Mouse (Mus musculus) hindbrain, embryonic 14.5 days (tissue): ENCODE results near the gene Cp. TPM values are rescaled to one million over a fixed set of nuclear protein-coding genes. Genes with fewer than 3 reads are reported as not detected.
"Not testable (repeated sequence)": the region's sequence is repeated elsewhere in the genome, so short reads cannot be mapped to it uniquely, and the experiment has no call there.

Source experiments
- ATAC-seq: fragments of 200-750 bp; cut with Nextera tagmentation; 2 replicates; pipeline ENCODE4 v1.8.0; 2017; ENCODE audit warnings: moderate number of reproducible peaks, mild to moderate bottlenecking, moderate TSS enrichment, moderate library complexity; ENCODE audit not compliant: low FRiP score
- DNase-seq: peaks from one replicate; pipeline ENCODE4 v3.0.0-alpha.2; 2015; ENCODE audit warnings: low spot score
- H3K27ac ChIP-seq: fragments of 300-500 bp; sonication (generic); 2 replicates; pipeline ENCODE4 v1.5.1; 2014; ENCODE audit warnings: mild to moderate bottlenecking, moderate library complexity
- H3K27me3 ChIP-seq: fragments of 300-500 bp; sonication (generic); 2 replicates; pipeline ENCODE4 v1.6.1; 2014; ENCODE audit warnings: mild to moderate bottlenecking, low read length, mixed read lengths; ENCODE audit not compliant: control insufficient read depth, insufficient read depth
- H3K36me3 ChIP-seq: fragments of 300-500 bp; sonication (generic); replicated peaks from 2 replicates; pipeline ENCODE4 v1.6.1; 2014; ENCODE audit not compliant: control insufficient read depth, insufficient read depth
- H3K4me1 ChIP-seq: fragments of 300-500 bp; sonication (generic); replicated peaks from 2 replicates; pipeline ENCODE4 v1.6.1; 2014; ENCODE audit warnings: antibody characterized with exemption, low read length, mixed read lengths; ENCODE audit not compliant: control insufficient read depth, insufficient read depth
- H3K4me2 ChIP-seq: fragments of 300-500 bp; sonication (generic); replicated peaks from 2 replicates; pipeline ENCODE4 v1.6.1; 2014; ENCODE audit warnings: mild to moderate bottlenecking, moderate library complexity
- H3K4me3 ChIP-seq: fragments of 300-500 bp; sonication (generic); replicated peaks from 2 replicates; pipeline ENCODE4 v1.5.1; 2014; ENCODE audit warnings: mild to moderate bottlenecking, low read length
- H3K9ac ChIP-seq: fragments of 300-500 bp; sonication (generic); 2 replicates; pipeline ENCODE4 v1.6.1; 2014
- H3K9me3 ChIP-seq: fragments of 300-500 bp; sonication (generic); 2 replicates; pipeline ENCODE4 v1.6.1; 2016; ENCODE audit warnings: low read length; ENCODE audit not compliant: control insufficient read depth
- WGBS: fragments of 180-500 bp; shearing (Covaris S2); extraction: QIAGEN DNeasy Blood & Tissue Kit; methylation state at CpG from one replicate; pipeline ENCODE4 v1.1.7; 2014; 5-methylcytosine and 5-hydroxymethylcytosine counted together
- polyA plus RNA-seq: library from polyadenylated mRNA; unstranded; fragments of >200 nt; fragmentation: Nextera tagmentation; extraction: Ambion mirVana; gene quantifications from 2 replicates; pipeline ENCODE4 v1.2.1, GENCODE M21; 2014

Cp gene
- polyA plus RNA-seq, 1 experiment from 2014 or later = 16.7 TPM

DNA sequence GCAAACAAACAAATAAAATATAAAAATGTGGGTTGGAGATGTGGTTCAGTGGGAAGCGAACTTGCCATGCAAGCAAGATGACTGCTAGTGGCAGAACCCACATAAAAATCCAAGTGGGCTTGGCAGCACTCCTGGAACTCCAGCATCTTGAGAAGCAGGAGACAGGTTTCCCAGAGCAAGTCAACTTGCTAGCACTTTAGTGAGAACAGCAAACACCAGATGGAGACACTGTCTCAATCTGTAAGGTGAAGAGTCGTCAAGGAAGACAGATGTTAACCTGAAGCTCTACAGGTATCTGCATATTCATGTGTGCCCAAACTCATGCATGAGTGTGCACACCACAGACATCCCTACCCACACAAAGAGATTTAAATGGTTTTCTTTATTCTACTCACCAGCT is 42.7 kb downstream of the Cp start:
- H3K4me3 ChIP-seq = no peak overlapping the region
- no peaks in the 10 kb centered on the region for H3K9me3 ChIP-seq
- 83% methylated on average over 2 of the region's 2 CpGs for WGBS
- no peak for ATAC-seq
- H3K36me3 ChIP-seq = peaks cover 45% of the 10 kb centered on the region
- no peak overlapping the region for H3K4me2 ChIP-seq
- H3K4me1 ChIP-seq = no peaks in the 10 kb centered on the region
- no peaks in the 10 kb centered on the region for H3K27me3 ChIP-seq
- no peak overlapping the region for H3K9ac ChIP-seq
- no peak overlapping the region for H3K27ac ChIP-seq
- DNase-seq = no peak

- WGBS = 56% methylated on average over 4 of the region's 4 CpGs
- peaks cover 45% of the 10 kb centered on the region for H3K36me3 ChIP-seq
Measured at GRCm38 (mm10) chr3:20000806-20001205, 44.0 kb downstream of the Cp start.

GRCm38 (mm10) chr3:20002786-20003185 is 45.9 kb downstream of the Cp start:
- DNase-seq (no peak), ATAC-seq (no peak)
- no peaks in the 10 kb centered on the region for H3K9me3 ChIP-seq
- H3K4me3 ChIP-seq = no peak overlapping the region
- 75% methylated on average over 5 of the region's 5 CpGs for WGBS
- H3K4me2 ChIP-seq = no peak overlapping the region
- H3K27ac ChIP-seq = no peak overlapping the region
- H3K36me3 ChIP-seq = peaks cover 42% of the 10 kb centered on the region
- no peaks in the 10 kb centered on the region for H3K27me3 ChIP-seq
- no peak overlapping the region for H3K9ac ChIP-seq
- no peaks in the 10 kb centered on the region for H3K4me1 ChIP-seq

More at GRCm38 (mm10) chr3:20000806-20001205, 44.0 kb downstream of the Cp start:
- Histone ChIP-seq H3K4me3 (no peak overlapping the region), H3K27me3 (no peaks in the 10 kb centered on the region), H3K4me1 (no peaks in the 10 kb centered on the region), H3K9ac (no peak overlapping the region), H3K4me2 (no peak overlapping the region), H3K27ac (no peak overlapping the region), H3K9me3 (no peaks in the 10 kb centered on the region)
- DNase-seq (no peak), ATAC-seq (no peak)

DNA sequence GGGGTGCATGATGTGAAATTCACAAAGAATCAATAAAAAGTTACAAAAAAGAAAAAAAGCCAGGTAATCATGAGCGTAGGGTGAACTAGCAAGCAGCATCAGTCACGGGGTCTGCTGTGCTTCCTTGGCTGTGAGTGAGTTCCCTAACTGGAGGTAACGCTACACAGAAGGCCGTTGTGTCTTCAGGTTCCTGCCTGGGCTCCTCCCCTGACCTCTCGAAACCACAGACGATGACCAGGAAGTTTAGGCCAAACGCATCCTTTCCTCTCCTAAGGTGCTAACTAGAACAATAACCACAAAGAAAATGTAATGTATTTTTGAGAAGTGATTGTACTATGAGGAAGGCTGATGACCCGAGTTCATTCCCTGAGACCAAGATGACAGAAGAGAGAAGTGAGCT is 47.6 kb downstream of the Cp start:
- Histone ChIP-seq H3K4me1 (no peaks in the 10 kb centered on the region), H3K9ac (no peak overlapping the region), H3K4me3 (no peak overlapping the region), H3K9me3 (no peaks in the 10 kb centered on the region), H3K27ac (no peak overlapping the region), H3K27me3 (no peaks in the 10 kb centered on the region), H3K36me3 (peaks cover 42% of the 10 kb centered on the region), H3K4me2 (no peak overlapping the region)
- no peak for DNase-seq
- WGBS = 93% methylated on average over 8 of the region's 8 CpGs
- ATAC-seq = no peak

DNA sequence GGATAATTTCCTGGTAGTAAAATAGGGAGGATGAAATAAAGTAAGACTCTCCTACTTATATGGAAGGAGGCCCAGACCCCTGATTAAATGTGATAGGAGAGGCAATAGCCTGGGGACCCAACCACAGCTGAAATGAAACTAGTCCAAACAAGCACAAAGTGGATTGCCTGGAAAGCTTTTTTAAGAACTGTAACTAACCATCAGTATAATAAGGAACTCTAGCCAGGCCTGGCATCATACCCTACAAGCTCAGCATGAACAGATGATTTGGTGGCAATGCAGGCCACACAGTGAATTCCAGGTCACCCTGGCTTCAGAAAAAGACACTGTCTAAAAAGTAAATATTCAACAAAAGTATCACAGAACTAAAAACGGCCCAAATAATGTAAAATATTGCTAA is 48.8 kb downstream of the Cp start:
- Histone ChIP-seq H3K4me2 (no peak overlapping the region), H3K36me3 (peaks cover 42% of the 10 kb centered on the region), H3K4me3 (no peak overlapping the region), H3K4me1 (no peaks in the 10 kb centered on the region), H3K9me3 (no peaks in the 10 kb centered on the region), H3K27ac (no peak overlapping the region), H3K27me3 (no peaks in the 10 kb centered on the region), H3K9ac (no peak overlapping the region)
- WGBS = 59% methylated on average over 1 of the region's 1 CpGs
- DNase-seq (no peak), ATAC-seq (no peak)

DNA sequence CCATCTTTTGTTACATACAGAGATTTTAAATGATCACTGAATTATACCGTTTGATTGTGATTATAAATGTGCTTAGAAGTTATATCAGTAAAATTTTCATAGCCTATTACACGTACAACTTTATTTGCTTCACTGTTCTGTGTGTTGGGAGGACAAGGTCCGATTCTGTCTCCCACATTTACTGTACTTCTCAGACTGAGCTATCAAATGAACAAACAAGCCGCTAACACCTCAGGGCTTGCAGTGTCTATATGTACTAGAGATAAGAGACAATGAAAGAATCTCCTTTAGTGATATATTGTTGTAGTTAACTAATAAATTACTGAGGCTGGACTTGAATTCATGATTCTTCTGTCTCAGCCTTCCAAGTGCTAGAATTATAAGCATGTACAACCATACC is 50.4 kb downstream of the Cp start:
- Histone ChIP-seq H3K9ac (no peak overlapping the region), H3K4me1 (no peaks in the 10 kb centered on the region), H3K27ac (no peak overlapping the region), H3K4me2 (no peak overlapping the region), H3K27me3 (no peaks in the 10 kb centered on the region), H3K9me3 (no peaks in the 10 kb centered on the region), H3K4me3 (no peak overlapping the region), H3K36me3 (peaks cover 42% of the 10 kb centered on the region)
- ATAC-seq = no peak
- 96% methylated on average over 4 of the region's 4 CpGs for WGBS
- DNase-seq = no peak

DNA sequence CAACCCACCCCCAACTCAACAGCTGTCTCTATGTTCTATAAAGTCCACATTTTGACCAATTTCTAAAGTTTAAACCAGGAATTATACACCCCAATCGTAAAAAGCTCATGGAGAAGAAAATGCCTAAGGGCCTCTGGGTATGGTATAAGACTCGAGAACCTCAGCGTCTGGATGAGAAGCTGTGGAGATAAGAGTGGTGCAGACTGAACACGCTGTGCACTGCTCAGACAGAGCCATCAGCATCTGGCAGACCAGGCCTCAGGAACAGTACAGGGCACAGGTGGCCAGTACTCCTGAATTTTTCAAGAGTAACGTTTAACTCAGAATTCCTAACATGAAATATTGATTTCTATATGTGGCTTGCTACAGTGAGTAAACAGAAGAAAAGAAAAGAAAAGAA is 50.9 kb downstream of the Cp start:
- peaks cover 44% of the 10 kb centered on the region for H3K36me3 ChIP-seq
- H3K9me3 ChIP-seq = no peaks in the 10 kb centered on the region
- WGBS = 89% methylated on average over 5 of the region's 5 CpGs
- ATAC-seq = no peak
- no peak overlapping the region for H3K27ac ChIP-seq
- no peak for DNase-seq
- no peak overlapping the region for H3K4me3 ChIP-seq
- H3K27me3 ChIP-seq = no peaks in the 10 kb centered on the region
- H3K9ac ChIP-seq = no peak overlapping the region
- H3K4me2 ChIP-seq = no peak overlapping the region
- H3K4me1 ChIP-seq = no peaks in the 10 kb centered on the region

DNA sequence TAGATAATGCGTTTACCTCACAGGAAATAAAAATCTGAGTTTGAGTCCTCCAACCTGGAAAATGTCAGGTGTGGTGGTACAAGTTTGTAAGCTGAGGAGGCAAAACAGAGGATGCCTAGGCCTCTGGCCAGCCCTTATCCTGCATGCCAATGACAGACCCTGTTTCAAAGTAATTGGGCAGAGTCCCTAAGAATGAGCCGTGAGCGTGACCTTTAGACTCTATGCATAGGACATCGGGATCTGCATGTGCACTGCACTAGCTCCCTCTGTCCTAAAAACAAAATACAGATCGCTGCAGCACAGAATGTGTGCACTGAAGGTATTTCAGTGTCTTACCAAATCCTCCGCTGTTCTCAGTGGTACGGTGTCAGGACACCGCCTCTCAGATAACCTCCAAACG is 53.6 kb downstream of the Cp start:
- Histone ChIP-seq H3K4me2 (no peak overlapping the region), H3K4me1 (no peaks in the 10 kb centered on the region), H3K27ac (no peak overlapping the region), H3K4me3 (no peak overlapping the region), H3K9ac (no peak overlapping the region), H3K27me3 (no peaks in the 10 kb centered on the region), H3K36me3 (peaks cover 50% of the 10 kb centered on the region), H3K9me3 (no peaks in the 10 kb centered on the region)
- 89% methylated on average over 9 of the region's 9 CpGs for WGBS
- ATAC-seq = no peak
- DNase-seq = no peak

DNA sequence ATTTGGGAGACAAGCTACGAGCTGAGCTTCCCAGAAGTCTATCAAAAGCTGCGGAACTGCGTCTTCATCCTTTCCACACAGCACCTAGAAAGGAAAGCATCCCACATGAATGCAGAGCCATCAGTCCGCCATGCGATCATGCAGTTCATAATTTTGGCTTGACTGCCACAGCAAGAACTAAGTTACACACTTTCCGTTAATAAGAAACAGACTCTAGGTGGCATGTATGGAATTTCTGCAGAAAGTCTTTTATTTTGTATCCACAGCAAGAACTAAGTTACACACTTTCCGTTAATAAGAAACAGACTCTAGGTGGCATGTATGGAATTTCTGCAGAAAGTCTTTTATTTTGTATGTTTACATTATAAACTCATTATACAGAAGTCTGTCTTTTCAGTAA is 54.1 kb downstream of the Cp start:
- WGBS = 92% methylated on average over 7 of the region's 7 CpGs
- ATAC-seq, H3K4me3 ChIP-seq, H3K27ac ChIP-seq, H3K27me3 ChIP-seq, H3K4me1 ChIP-seq, H3K9me3 ChIP-seq, H3K9ac ChIP-seq, DNase-seq, H3K4me2 ChIP-seq: not testable (repeated sequence)
- H3K36me3 ChIP-seq = peaks cover 55% of the 10 kb centered on the region

GRCm38 (mm10) chr3:20014454-20014853 is 57.6 kb downstream of the Cp start:
- no peaks in the 10 kb centered on the region for H3K9me3 ChIP-seq
- no peak overlapping the region for H3K27ac ChIP-seq
- H3K4me1 ChIP-seq = no peaks in the 10 kb centered on the region
- H3K27me3 ChIP-seq = no peaks in the 10 kb centered on the region
- H3K9ac ChIP-seq = no peak overlapping the region
- DNase-seq (no peak), ATAC-seq (no peak)
- no peak overlapping the region for H3K4me3 ChIP-seq
- WGBS = 96% methylated on average over 2 of the region's 2 CpGs
- no peak overlapping the region for H3K4me2 ChIP-seq
- H3K36me3 ChIP-seq = peaks cover 73% of the 10 kb centered on the region
